Mouse (Mus musculus): ENCODE results near the gene Taf1a.

DNA sequence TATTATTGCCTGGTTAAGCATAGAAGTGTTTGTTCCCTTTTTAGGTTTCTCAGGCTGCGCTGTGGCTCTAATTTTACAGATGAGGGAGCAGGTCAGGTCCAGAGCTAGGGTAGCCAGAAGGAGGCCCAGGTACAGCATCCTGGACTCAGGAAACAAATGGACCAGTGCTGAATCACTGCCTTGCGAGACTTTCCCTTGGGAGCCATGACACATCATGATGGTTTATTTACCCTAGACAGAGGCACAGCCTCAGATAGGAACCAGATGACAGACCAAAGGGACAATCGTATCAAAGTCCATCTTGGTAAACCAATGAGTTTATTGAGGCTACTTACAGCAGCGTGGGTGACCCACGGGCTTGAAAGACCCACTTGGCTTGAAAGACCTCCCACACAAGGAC lies 7.0 kb upstream of the Taf1a start:
- no peak for TF ChIP-seq CTCF (IDR thresholded peaks at IDR 0.05; ENCODE audit: low read depth)
- TF ChIP-seq EP300 (IDR thresholded peaks at IDR 0.05; ENCODE audit: low read depth) = no peak
